Mouse (Mus musculus): Measurements from ENCODE around the gene Ube2j2.

DNA sequence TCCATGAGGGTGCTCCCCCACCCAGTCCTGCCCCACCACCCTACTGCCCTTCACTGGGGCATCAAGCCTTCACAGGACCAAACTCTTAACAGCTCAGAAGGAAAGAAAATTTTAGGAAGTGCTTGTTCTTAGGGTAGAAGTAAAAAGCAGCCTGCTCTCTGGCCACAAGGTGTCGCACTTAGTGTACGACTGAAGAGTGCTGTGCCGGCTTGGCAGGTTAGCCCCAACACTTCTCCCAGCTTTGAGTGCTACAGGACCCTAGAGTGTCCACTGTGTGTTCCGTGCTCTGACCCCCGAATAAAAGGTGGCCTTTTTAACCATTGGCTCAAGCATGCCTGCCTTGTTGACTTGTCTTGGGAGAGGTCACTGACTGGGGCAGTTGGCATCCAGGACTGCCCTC lies 15.6 kb downstream of the Ube2j2 start:
- TF ChIP-seq CTCF (IDR thresholded peaks at IDR 0.05; ENCODE audit: insufficient read depth, low read length) (peak; percentile 86), POLR2A (IDR thresholded peaks at IDR 0.05; ENCODE audit: borderline replicate concordance, extremely low read depth, low read depth, low read length) (no peak)
